Mouse (Mus musculus) thymus, postnatal 14 days (tissue): Measurements from ENCODE around the gene Sgsm3.

Source experiments
- DNase-seq: peaks from one replicate; pipeline ENCODE4 v3.0.0; 2021

Gene Sgsm3

GRCm38 (mm10) chr15:80977620-80978334 is at the start of gene Sgsm3:
Gene Sgsm3 (plus strand): TSS chr15:80977765.
- peak; percentile 90 for DNase-seq

- DNase-seq: peak; percentile 38
Observed at GRCm38 (mm10) chr15:80928811-80929355, 48.7 kb upstream of the Sgsm3 start.

- peak; percentile 75 for DNase-seq
Observed at GRCm38 (mm10) chr15:80930048-80930571, 47.5 kb upstream of the Sgsm3 start.

GRCm38 (mm10) chr15:80930676-80931320 is 46.8 kb upstream of the Sgsm3 start:
- DNase-seq: peak; percentile 64

GRCm38 (mm10) chr15:80931345-80931960 is 46.1 kb upstream of the Sgsm3 start:
- peak; percentile 55 for DNase-seq

GRCm38 (mm10) chr15:80934841-80935240 is 42.7 kb upstream of the Sgsm3 start:
- DNase-seq: peak; percentile 53

- no peak for DNase-seq
Observed at GRCm38 (mm10) chr15:80936686-80937085, 40.9 kb upstream of the Sgsm3 start.

- no peak for DNase-seq
Observed at GRCm38 (mm10) chr15:80938615-80939014, 39.0 kb upstream of the Sgsm3 start.

- DNase-seq: no peak
Observed at GRCm38 (mm10) chr15:80939401-80939800, 38.2 kb upstream of the Sgsm3 start.

GRCm38 (mm10) chr15:80941468-80942040 is 36.0 kb upstream of the Sgsm3 start:
- peak; percentile 45 for DNase-seq

GRCm38 (mm10) chr15:80945851-80946250 is 31.7 kb upstream of the Sgsm3 start:
- peak; percentile 79 for DNase-seq

- peak; percentile 87 for DNase-seq
Observed at GRCm38 (mm10) chr15:80948145-80949135, 29.1 kb upstream of the Sgsm3 start, which contains the start of gene Adsl. Gene Adsl (plus strand): TSS chr15:80948490.

GRCm38 (mm10) chr15:80949431-80949830 is 28.1 kb upstream of the Sgsm3 start:
- DNase-seq: no peak

- no peak for DNase-seq
Observed at GRCm38 (mm10) chr15:80950055-80950454, 27.5 kb upstream of the Sgsm3 start.

- DNase-seq: no peak
Observed at GRCm38 (mm10) chr15:80953971-80954370, 23.6 kb upstream of the Sgsm3 start.

GRCm38 (mm10) chr15:80954861-80955260 is 22.7 kb upstream of the Sgsm3 start:
- DNase-seq: no peak

- no peak for DNase-seq
Observed at GRCm38 (mm10) chr15:80955836-80956438, 21.6 kb upstream of the Sgsm3 start.

GRCm38 (mm10) chr15:80969371-80969770 is 8.2 kb upstream of the Sgsm3 start:
- no peak for DNase-seq

GRCm38 (mm10) chr15:80974311-80974710 is 3.3 kb upstream of the Sgsm3 start:
- DNase-seq: no peak

- DNase-seq: no peak
Observed at GRCm38 (mm10) chr15:80975666-80976065, 1.9 kb upstream of the Sgsm3 start.

- DNase-seq: no peak
Observed at GRCm38 (mm10) chr15:80979611-80980010, 2.0 kb downstream of the Sgsm3 start.
